Mouse (Mus musculus): ENCODE data around the gene BC034090.

- TF ChIP-seq CTCF (conservative IDR thresholded peaks at IDR 0.05; ENCODE audit: insufficient read depth, insufficient read length, low read depth, low read length): no peak
- no peak for TF ChIP-seq POLR2A (IDR thresholded peaks at IDR 0.05; ENCODE audit: low read depth, low read length)
Observed at GRCm38 (mm10) chr1:155204560-155205162, 39.6 kb downstream of the BC034090 start.
